Mouse (Mus musculus) hindbrain, embryonic 16.5 days (tissue): ENCODE data around the gene Col11a2. TPM values are rescaled to one million over a fixed set of nuclear protein-coding genes. Genes with fewer than 3 reads are reported as not detected.

ENCODE experiments used
- ATAC-seq: fragments of 200-750 bp; cut with Nextera tagmentation; 2 replicates; pipeline ENCODE4 v1.8.0; 2017; ENCODE audit warnings: moderate TSS enrichment, moderate library complexity
- H3K27ac ChIP-seq: fragments of 300-500 bp; sonication (generic); 2 replicates; pipeline ENCODE4 v1.5.1; 2014; ENCODE audit warnings: low read depth, mild to moderate bottlenecking, control low read depth, low read length, moderate library complexity
- H3K27me3 ChIP-seq: fragments of 300-500 bp; sonication (generic); replicated peaks from 2 replicates; pipeline ENCODE4 v1.6.1; 2014; ENCODE audit warnings: low read length; ENCODE audit not compliant: control insufficient read depth, insufficient read depth
- H3K36me3 ChIP-seq: fragments of 300-500 bp; sonication (generic); 2 replicates; pipeline ENCODE4 v1.6.1; 2014; ENCODE audit warnings: mild to moderate bottlenecking, low read length, moderate library complexity, mixed read lengths; ENCODE audit not compliant: control insufficient read depth, insufficient read depth
- H3K4me1 ChIP-seq: fragments of 300-500 bp; sonication (generic); 2 replicates; pipeline ENCODE4 v1.6.1; 2014; ENCODE audit warnings: low read depth, low read length; ENCODE audit not compliant: control insufficient read depth, insufficient read depth
- H3K4me2 ChIP-seq: fragments of 300-500 bp; sonication (generic); 2 replicates; pipeline ENCODE4 v1.6.1; 2014; ENCODE audit warnings: mild to moderate bottlenecking, low read length, control low read depth, moderate library complexity
- H3K4me3 ChIP-seq: fragments of 300-500 bp; sonication (generic); 2 replicates; pipeline ENCODE4 v1.5.1; 2014; ENCODE audit warnings: mild to moderate bottlenecking, low read length, control low read depth, moderate library complexity
- H3K9ac ChIP-seq: fragments of 300-500 bp; sonication (generic); 2 replicates; pipeline ENCODE4 v1.6.1; 2014; ENCODE audit warnings: low read depth, mild to moderate bottlenecking, control low read depth, low read length, moderate library complexity
- H3K9me3 ChIP-seq: fragments of 300-500 bp; sonication (generic); 2 replicates; pipeline ENCODE4 v1.6.1; 2014; ENCODE audit warnings: mild to moderate bottlenecking, low read length, moderate library complexity; ENCODE audit not compliant: control insufficient read depth
- WGBS: fragments of 180-500 bp; shearing (Covaris S2); extraction: QIAGEN DNeasy Blood & Tissue Kit; methylation state at CpG from one replicate; pipeline ENCODE4 v1.1.7; 2014; 5-methylcytosine and 5-hydroxymethylcytosine counted together
- polyA plus RNA-seq: library from polyadenylated mRNA; unstranded; fragments of >200 nt; fragmentation: Nextera tagmentation; extraction: Ambion mirVana; gene quantifications from 2 replicates; pipeline ENCODE4 v1.2.1, GENCODE M21; 2015

Col11a2 gene
- polyA plus RNA-seq, 1 experiment from 2014 or later, result 4.7 TPM

DNA sequence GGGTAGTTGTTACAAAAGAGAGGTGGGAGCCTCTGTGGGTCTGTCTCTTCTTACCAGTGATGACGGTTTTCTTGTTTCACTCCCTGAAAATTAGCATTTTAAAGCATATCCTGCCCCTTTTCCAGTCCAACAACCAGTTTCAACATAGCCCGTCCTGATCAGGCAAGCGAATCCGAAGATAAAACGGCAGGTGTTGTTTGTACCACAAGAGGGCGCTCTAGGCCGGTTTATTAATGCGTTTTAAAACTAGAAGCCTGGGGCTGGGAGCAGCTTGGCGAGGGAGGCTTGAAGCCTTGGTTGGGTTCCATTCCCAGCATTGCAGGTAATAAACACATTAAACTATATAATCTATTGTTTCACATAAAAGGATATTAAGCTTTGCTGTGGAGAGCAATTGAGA is 38.3 kb downstream of the Col11a2 start:
- Histone ChIP-seq H3K4me1 (no peaks in the 10 kb centered on the region), H3K9me3 (no peaks in the 10 kb centered on the region), H3K27ac (no peak overlapping the region), H3K4me2 (no peak overlapping the region), H3K9ac (no peak overlapping the region), H3K36me3 (no peaks in the 10 kb centered on the region), H3K4me3 (no peak overlapping the region), H3K27me3 (no peaks in the 10 kb centered on the region)
- no peak for ATAC-seq
- WGBS, result 1% methylated on average over 9 of the region's 9 CpGs

DNA sequence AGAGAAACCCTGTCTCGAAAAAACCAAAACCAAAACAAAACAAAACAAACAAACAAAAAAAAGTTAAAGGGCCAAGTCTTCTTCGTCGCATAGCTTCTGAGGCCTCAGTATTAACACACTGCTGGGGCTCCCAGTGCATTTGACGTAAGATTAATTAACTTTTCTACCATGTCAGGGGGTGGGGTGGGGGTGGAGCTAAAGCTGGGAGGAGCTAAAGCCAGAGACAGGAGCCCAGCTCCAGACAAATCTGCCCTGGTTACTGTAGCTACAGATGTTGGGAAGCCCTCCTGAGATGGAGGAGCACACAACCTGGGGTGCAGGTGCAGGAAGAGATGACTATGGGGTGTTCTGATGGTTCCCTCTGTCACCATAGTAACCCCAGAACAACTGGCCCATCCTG is 38.9 kb downstream of the Col11a2 start:
- no peak for ATAC-seq
- no peaks in the 10 kb centered on the region for H3K9me3 ChIP-seq
- H3K4me2 ChIP-seq, result no peak overlapping the region
- H3K27ac ChIP-seq, result no peak overlapping the region
- WGBS, result 50% methylated on average over 4 of the region's 4 CpGs
- H3K4me1 ChIP-seq, result no peaks in the 10 kb centered on the region
- no peaks in the 10 kb centered on the region for H3K36me3 ChIP-seq
- no peaks in the 10 kb centered on the region for H3K27me3 ChIP-seq
- H3K4me3 ChIP-seq, result no peak overlapping the region
- no peak overlapping the region for H3K9ac ChIP-seq

DNA sequence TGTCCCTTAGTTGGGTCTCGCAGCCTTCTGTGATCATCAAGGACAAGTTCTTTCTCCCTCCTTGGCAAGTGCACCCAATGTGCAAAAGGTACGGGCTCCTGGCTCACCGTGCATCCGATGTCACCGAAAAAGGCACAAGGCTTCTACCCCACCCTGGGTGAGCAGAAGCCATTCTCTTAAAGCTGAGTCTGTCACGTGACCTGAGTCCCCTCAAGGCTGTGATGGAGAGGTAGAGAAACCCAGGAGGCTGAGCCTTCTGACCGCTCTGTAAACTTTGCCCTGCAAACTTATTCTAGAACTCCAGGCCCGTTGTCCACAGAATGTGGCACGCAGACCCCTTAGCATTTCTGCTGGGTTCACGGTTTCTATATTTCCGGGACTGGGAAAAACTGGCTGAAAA is 39.8 kb downstream of the Col11a2 start:
- H3K36me3 ChIP-seq, result no peaks in the 10 kb centered on the region
- WGBS, result 89% methylated on average over 11 of the region's 11 CpGs
- H3K27me3 ChIP-seq, result no peaks in the 10 kb centered on the region
- H3K9ac ChIP-seq, result no peak overlapping the region
- no peak overlapping the region for H3K4me2 ChIP-seq
- H3K4me3 ChIP-seq, result no peak overlapping the region
- no peaks in the 10 kb centered on the region for H3K4me1 ChIP-seq
- no peaks in the 10 kb centered on the region for H3K9me3 ChIP-seq
- H3K27ac ChIP-seq, result no peak overlapping the region
- ATAC-seq, result no peak

DNA sequence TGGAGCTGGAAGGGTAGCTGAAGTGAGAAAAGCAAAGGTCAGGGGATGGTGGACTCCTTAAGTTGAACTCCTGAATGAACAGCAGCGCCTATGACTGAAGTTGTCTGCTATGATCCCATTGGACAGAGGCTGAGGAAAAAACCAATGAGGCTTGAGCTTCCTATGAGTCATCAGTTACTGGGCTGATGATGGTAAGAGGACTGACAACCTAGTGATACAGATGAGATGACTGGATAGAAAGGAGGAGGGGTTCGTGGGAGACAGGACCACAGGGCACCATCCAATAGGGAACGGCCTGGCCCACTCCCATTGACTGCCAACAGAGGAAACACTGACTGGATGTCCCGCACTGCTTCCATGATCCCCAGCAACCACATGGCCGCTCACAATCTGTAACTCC is 40.4 kb downstream of the Col11a2 start:
- Histone ChIP-seq H3K9ac (no peak overlapping the region), H3K9me3 (no peaks in the 10 kb centered on the region), H3K27me3 (no peaks in the 10 kb centered on the region), H3K27ac (no peak overlapping the region), H3K4me1 (no peaks in the 10 kb centered on the region), H3K4me2 (no peak overlapping the region), H3K4me3 (no peak overlapping the region), H3K36me3 (no peaks in the 10 kb centered on the region)
- WGBS, result 12% methylated on average over 5 of the region's 5 CpGs
- peak; percentile 91 for ATAC-seq

DNA sequence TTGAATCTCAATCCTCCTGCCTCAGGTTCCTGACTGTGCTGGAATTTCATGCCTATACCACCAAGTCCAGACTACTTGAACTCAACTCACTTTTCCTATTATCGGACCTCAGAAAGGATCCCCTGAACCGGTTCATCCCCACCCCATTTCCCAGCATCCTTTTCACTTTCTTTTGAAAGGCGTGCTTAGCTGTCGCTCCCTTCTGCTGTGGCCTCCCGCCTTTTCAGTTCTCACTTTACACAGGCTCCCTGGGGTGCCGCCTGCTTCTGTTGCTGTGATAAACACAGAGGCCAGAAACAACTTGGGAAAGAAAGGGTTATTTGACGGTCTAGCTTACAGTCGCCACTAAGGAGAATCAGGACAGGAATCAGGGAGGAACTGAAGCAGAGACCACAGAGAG is 43.9 kb downstream of the Col11a2 start:
- Histone ChIP-seq H3K27me3 (no peaks in the 10 kb centered on the region), H3K4me2 (no peak overlapping the region), H3K27ac (no peak overlapping the region), H3K4me3 (no peak overlapping the region), H3K9me3 (no peaks in the 10 kb centered on the region), H3K9ac (no peak overlapping the region), H3K4me1 (no peaks in the 10 kb centered on the region), H3K36me3 (no peaks in the 10 kb centered on the region)
- no peak for ATAC-seq
- 3% methylated on average over 8 of the region's 8 CpGs for WGBS

DNA sequence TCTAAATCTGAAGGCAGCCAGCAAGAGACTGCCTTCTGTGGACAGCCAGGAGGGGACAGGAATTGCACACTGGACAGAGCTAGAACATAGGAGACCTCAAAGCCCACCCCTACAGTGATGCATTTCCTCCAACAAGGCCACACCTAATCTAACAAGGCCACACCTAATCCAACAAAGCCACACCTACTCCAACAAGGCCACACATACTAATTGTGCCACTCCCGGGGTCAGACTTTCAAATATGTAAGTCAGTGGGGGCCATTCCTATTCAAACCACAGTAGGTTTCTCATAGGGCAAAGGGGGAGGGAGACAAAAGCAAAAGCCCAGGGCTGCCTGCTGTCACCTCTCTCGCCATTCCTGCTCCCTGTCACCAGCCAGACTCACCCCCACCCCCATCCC is 48.1 kb downstream of the Col11a2 start:
- Histone ChIP-seq H3K4me2 (no peak overlapping the region), H3K27ac (no peak overlapping the region), H3K27me3 (no peaks in the 10 kb centered on the region), H3K4me3 (no peak overlapping the region), H3K9ac (no peak overlapping the region), H3K9me3 (no peaks in the 10 kb centered on the region), H3K4me1 (no peaks in the 10 kb centered on the region), H3K36me3 (no peaks in the 10 kb centered on the region)
- 46% methylated on average over 2 of the region's 2 CpGs for WGBS
- no peak for ATAC-seq

DNA sequence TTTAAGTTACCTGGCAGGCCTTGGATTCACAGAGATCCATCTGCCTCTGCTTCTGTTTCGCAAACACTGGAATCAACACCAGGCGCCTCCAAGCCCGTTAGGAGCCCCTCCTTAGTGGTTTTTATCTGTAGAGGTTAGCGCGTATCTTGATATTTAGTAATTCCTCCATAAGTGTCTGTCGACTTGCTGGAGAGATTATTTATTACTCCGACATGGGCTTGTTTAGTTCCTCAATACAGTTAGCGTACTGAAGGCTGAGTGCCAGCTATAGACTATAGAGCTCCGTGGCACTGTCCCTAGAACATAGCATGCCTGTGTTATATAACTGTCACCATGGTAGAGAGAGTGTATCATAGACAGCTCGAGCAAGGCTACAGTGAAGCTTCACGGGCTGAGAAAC is 48.9 kb downstream of the Col11a2 start:
- Histone ChIP-seq H3K27ac (no peak overlapping the region), H3K4me2 (no peak overlapping the region), H3K9me3 (no peaks in the 10 kb centered on the region), H3K36me3 (no peaks in the 10 kb centered on the region), H3K4me1 (no peaks in the 10 kb centered on the region), H3K4me3 (no peak overlapping the region), H3K27me3 (no peaks in the 10 kb centered on the region), H3K9ac (no peak overlapping the region)
- 83% methylated on average over 11 of the region's 11 CpGs for WGBS
- ATAC-seq, result no peak

DNA sequence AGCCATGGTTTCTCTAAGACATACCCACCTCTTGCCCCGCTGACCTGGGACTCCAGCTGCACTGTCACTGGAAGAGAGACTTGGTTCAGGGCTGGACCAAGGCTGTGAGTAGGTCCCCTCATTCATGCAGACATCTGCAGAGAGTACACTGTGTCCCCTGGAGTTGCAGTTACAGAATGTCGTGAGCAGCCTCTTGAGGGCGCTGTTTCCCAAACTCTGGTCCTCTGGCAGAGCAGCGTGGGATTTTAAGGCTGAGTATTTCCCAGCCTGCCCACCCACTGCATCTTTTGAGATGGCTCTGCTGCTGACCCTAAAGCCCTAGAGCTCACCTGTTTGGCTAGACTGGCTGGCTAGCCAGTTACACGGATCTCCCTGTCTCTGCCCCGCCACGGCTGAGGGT is 51.7 kb downstream of the Col11a2 start:
- Histone ChIP-seq H3K4me1 (no peaks in the 10 kb centered on the region), H3K9ac (no peak overlapping the region), H3K4me2 (no peak overlapping the region), H3K9me3 (no peaks in the 10 kb centered on the region), H3K27ac (no peak overlapping the region), H3K36me3 (no peaks in the 10 kb centered on the region), H3K4me3 (no peak overlapping the region), H3K27me3 (no peaks in the 10 kb centered on the region)
- WGBS, result 53% methylated on average over 7 of the region's 7 CpGs
- no peak for ATAC-seq

DNA sequence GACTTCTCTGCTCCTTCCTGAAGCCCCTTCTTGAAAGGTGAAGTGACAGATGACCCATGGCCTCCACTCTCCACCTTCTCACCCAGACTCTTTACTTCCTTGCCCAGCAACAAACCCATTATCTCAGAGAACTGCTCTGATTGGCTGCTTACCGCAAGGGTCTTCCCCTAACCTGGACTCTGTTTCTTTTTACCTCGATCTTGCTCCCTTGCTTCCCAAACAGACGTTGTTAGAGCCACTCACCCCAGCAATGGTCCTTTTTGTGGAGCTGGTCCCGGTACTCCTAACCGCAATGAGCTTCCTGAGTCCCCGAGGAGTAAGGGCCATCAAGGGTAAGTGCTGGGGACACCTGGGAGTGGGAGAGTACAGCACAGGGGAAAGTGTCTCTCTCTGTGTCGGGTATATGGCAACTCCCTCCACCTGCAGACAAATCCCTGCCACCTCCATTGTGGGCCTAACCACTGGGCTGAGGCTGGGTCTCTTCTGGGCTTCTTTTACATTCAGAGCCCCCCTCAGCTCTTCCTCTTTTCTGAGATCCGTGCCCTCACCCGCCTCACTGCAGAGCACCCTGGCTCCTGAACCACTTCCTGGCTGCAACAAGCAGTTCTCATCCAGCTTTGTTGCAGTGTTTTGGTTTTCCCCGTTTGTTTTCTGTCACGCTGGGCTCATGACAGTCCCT is 53.1 kb downstream of the Col11a2 start, which contains the start of gene H2-Oa:
TSS of gene H2-Oa (plus strand) at position 144 of the 679 bp plus-strand sequence.
- no peaks in the 10 kb centered on the region for H3K27me3 ChIP-seq
- H3K4me3 ChIP-seq, result no peak within 1 kb of the TSS
- H3K27ac ChIP-seq, result no peak within 1 kb of the TSS
- H3K9me3 ChIP-seq, result no peaks in the 10 kb centered on the region
- no peak within 1 kb of the TSS for H3K9ac ChIP-seq
- no peak for ATAC-seq
- WGBS, result 45% methylated on average over 11 of the region's 11 CpGs
- no peaks in the 10 kb centered on the region for H3K4me1 ChIP-seq
- no peaks in the 10 kb centered on the region for H3K36me3 ChIP-seq
- H3K4me2 ChIP-seq, result no peak within 1 kb of the TSS
